Mouse (Mus musculus) cortical plate, adult 2 months (tissue): ENCODE results near the gene Ccdc36.

ENCODE experiments used
- CTCF ChIP-seq: fragments of 200-500 bp; IDR thresholded peaks from 2 replicates; pipeline ENCODE4 v1.5.1; 2011; ENCODE audit warnings: mild to moderate bottlenecking, control low read depth, low read length; ENCODE audit not compliant: insufficient read depth; ENCODE audit errors: extremely low read depth
- POLR2A ChIP-seq: fragments of 200-500 bp; IDR thresholded peaks from 2 replicates; pipeline ENCODE4 v1.6.1; 2011; ENCODE audit warnings: mild to moderate bottlenecking, low read length, control low read depth; ENCODE audit not compliant: insufficient read depth; ENCODE audit errors: extremely low read depth

DNA sequence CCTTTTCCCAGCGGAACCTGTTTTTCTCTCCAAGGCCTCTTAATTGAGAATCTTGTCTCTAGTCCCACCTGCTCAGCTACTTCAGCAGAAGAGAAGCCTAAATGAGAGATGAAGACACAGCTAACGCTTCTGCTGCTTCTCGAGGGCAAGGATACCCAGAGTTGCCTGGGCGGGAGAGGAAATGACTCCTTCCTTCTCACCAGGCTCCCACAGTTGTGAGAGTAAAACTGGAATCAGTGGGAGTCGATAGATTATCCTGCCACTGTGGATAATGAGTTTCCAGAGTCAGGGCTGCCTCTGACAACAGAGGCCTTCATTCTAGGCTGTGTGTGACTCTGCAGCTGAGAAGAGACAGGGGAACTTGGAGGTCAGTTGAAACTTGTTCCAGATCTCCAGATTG is 12.2 kb upstream of the Ccdc36 start:
- TF ChIP-seq CTCF (no peak), POLR2A (no peak)
